Mouse (Mus musculus) left cerebral cortex, adult 2 months (tissue): ENCODE data around the gene Rab40c. TPM values are rescaled to one million over a fixed set of nuclear protein-coding genes. Genes with fewer than 3 reads are reported as not detected.
A peak's percentile ranks its signal among the peaks of the same experiment; 100 is the strongest.

Experiments
- DNase-seq, 2 experiments: peaks; one replicate each; pipeline ENCODE4 v3.0.0; 2021 to 2022; ENCODE audit warnings: low spot score in 2 of 2, mixed read lengths in 1 of 2; ENCODE audit errors: extremely low spot score in 1 of 2
- H3K27ac ChIP-seq: fragments of 200-600 bp; 2 replicates; pipeline ENCODE4 v1.8.1; 2022
- H3K4me3 ChIP-seq: fragments of 200-600 bp; 2 replicates; pipeline ENCODE4 v1.8.1; 2022
- CTCF ChIP-seq: fragments of 200-600 bp; IDR thresholded peaks from 2 replicates; pipeline ENCODE4 v1.8.1; 2022; ENCODE audit warnings: antibody characterized with exemption, mild to moderate bottlenecking, moderate library complexity
- intact Hi-C: fragments of 180-260 bp; cut with DNase I; formaldehyde crosslinking; loops from one replicate; pipeline ENCODE4 v1.15.1; 2025
- total RNA-seq, 2 experiments: library from RNA; stranded (reverse); gene quantifications; 2 replicates each; pipeline ENCODE4 v1.2.3; 2021

Rab40c gene
- total RNA-seq, 2 experiments from 2014 or later = 46.4 to 47.2 TPM

GRCm38 (mm10) chr17:25888837-25889236 is 30.7 kb downstream of the Rab40c start:
- Histone ChIP-seq H3K4me3 (no peak overlapping the region), H3K27ac (peak overlapping the region; percentile 32; the same call in 1 of the 2 replicates)
- no peak for DNase-seq
- TF ChIP-seq CTCF = no peak
- intact Hi-C loops = no loop called here

GRCm38 (mm10) chr17:25887467-25887866 is 32.1 kb downstream of the Rab40c start:
- no peak for TF ChIP-seq CTCF
- DNase-seq = no peak
- H3K4me3 ChIP-seq = no peak overlapping the region
- no peak overlapping the region for H3K27ac ChIP-seq
- intact Hi-C loops = no loop called here

- intact Hi-C loops = no loop called here
- TF ChIP-seq CTCF = no peak
- H3K4me3 ChIP-seq = no peak overlapping the region
- H3K27ac ChIP-seq = no peak overlapping the region
- DNase-seq = no peak
Observed at GRCm38 (mm10) chr17:25886806-25887205, 32.7 kb downstream of the Rab40c start.

GRCm38 (mm10) chr17:25885636-25886035 is 33.9 kb downstream of the Rab40c start:
- DNase-seq = no peak
- intact Hi-C loops = no loop called here
- TF ChIP-seq CTCF = peak; percentile 66

GRCm38 (mm10) chr17:25883824-25884223 is 35.7 kb downstream of the Rab40c start:
- TF ChIP-seq CTCF = peak; percentile 31

More at GRCm38 (mm10) chr17:25885636-25886035, 33.9 kb downstream of the Rab40c start:
- no peak overlapping the region for H3K4me3 ChIP-seq
- no peak overlapping the region for H3K27ac ChIP-seq

GRCm38 (mm10) chr17:25883268-25883667 is 36.3 kb downstream of the Rab40c start:
- DNase-seq = no peak
- no peak overlapping the region for H3K27ac ChIP-seq
- intact Hi-C loops = no loop called here
- H3K4me3 ChIP-seq = no peak overlapping the region
- no peak for TF ChIP-seq CTCF

More at GRCm38 (mm10) chr17:25883824-25884223, 35.7 kb downstream of the Rab40c start:
- no peak for DNase-seq
- no peak overlapping the region for H3K27ac ChIP-seq
- H3K4me3 ChIP-seq = no peak overlapping the region
- intact Hi-C loops = no loop called here

DNA sequence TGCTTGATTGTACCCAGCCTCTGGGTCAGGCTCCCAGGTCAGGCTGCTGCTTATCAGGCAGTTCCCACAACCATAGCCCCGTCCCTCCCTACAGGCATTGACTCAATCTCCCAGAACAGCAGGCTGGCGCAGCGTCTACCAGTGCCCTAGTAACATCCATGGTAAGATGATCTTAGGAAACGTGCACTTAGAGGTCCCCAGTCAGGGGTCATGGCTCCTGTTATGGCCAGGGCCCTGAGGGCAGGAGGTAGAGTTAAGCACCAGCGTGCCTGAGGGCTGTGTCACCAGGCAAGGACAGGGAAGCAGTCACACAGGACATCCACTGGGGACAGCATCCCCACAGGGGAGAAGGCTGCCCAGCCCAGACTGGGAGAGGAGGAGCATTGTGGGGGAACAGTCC is 37.2 kb downstream of the Rab40c start:
- Histone ChIP-seq H3K4me3 (no peak overlapping the region), H3K27ac (no peak overlapping the region)
- no peak for DNase-seq
- no peak; the same call in none of the 2 replicates for TF ChIP-seq CTCF
- intact Hi-C loops = no loop called here

DNA sequence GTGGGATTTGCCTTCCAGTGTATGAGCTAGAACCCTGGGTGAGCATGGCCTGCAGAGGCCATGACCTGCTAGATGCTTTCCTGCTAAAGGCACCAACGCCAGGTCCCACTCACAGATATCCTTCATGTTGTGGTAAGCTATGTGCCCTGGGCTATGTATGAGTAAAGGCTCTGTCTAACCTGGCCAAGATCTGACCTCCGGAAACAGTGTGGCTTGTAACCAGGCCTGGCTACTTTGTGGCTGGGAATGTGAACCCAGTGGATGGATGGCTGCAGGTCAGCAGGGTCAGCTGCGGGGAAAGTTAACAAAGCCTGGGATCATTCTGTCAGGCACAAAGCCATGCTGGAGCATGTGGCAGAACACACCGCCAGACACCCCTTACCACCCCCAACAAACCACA is 37.8 kb downstream of the Rab40c start:
- H3K4me3 ChIP-seq = no peak overlapping the region
- no peak for TF ChIP-seq CTCF
- no peak overlapping the region for H3K27ac ChIP-seq
- no peak for DNase-seq
- intact Hi-C loops = no loop called here

DNA sequence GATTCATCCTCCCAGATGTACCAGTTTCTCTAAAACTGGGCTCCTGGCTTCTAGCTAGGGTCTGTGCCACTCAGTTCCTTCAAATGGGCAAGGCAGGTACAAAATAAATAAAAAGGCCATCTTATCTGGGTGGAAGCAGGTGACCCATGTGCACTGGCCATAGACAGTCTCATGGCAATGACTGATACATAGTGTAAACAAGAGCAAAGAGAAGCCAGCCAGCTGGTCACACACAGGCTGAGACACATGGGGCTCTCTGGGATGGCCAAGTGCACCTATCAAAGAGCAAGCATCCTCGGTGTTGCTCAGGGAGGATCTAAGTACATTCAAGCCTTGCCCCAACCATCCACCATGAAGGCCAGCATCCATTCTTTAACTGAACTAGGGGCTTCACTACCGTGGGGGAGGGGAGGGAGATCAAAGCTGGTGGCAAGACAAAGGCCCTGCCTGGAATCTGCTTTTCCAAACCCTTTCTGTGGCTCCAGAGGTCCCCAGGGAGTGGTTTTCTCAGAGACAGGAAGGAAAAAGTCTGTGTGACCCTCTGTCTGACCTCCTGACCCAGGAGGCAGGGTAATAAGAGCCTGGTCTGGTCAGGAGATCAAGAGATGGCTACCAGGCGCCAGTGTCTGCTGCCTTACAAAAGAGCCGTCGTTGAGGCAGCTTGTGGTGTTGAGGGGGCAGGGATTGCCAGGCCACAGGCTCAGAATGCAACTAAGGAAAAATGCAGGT is 38.5 kb downstream of the Rab40c start:
- Histone ChIP-seq H3K27ac (no peak overlapping the region), H3K4me3 (no peak overlapping the region)
- DNase-seq = no peak
- TF ChIP-seq CTCF = no peak
- intact Hi-C loops = no loop called here

GRCm38 (mm10) chr17:25880196-25880910 is 39.2 kb downstream of the Rab40c start, which contains the start of gene Wfikkn1:
Gene Wfikkn1 (minus strand): TSS chr17:25880858.
- Histone ChIP-seq H3K27ac (0 out of 2 replicates have a peak within 1 kb of the TSS, but pooled peaks have one; percentile 11), H3K4me3 (no peak within 1 kb of the TSS)
- intact Hi-C loops = no loop called here

DNA sequence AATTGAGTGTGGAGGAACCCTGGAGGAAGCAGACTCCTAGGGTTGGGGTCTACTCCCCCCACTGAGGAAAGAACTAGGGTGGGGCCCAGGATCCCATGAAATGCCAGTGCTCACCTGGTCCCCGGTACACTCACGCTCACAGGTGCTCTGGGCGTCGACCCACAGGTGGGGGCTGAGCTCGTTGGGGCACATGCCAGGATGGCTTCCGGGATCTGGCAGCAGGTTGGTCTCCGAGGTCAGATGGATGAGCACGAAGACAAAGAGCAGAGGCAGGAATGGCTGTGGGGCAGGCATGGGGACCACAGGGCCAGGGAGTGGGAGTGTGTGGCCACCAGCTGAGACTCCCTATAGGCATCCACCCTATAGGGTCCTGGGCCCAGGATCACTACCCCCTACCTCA is 39.8 kb downstream of the Rab40c start:
- intact Hi-C loops = loop anchor here (5.0 kb wide), 1 partner anchor 38 kb away; the partner anchor contains the start of gene Rab40c
- H3K4me3 ChIP-seq = no peak overlapping the region
- H3K27ac ChIP-seq = no peak overlapping the region
- no peak for TF ChIP-seq CTCF
- no peak for DNase-seq

More at GRCm38 (mm10) chr17:25880196-25880910, 39.2 kb downstream of the Rab40c start, which contains the start of gene Wfikkn1:
- TF ChIP-seq CTCF = no peak
- no peak for DNase-seq

DNA sequence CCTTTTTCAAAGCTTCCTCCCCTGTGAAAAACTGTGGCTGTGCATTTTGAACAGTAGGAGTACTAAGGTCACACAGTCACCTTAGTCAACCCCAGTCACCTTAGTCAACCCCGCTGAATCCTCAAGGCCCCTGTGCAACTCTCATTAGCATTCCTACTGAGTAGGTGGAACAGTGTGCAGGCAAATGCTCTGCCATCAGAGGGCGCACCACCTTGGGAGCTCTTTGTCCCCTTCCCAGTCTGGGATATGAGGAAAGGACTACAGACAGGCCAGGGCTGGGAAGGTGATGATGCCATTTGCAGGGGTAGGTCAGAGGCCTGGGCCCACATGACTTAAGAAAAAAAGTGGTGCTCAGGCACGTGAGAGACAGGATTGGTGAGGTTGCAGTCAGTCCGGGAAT is 40.3 kb downstream of the Rab40c start:
- H3K4me3 ChIP-seq = no peak overlapping the region
- DNase-seq = peak in 1 of 2 experiments; percentile 55
- H3K27ac ChIP-seq = no peak overlapping the region
- peak; percentile 60 for TF ChIP-seq CTCF
- intact Hi-C loops = loop anchor here (5.0 kb wide), 1 partner anchor 38 kb away; the partner anchor contains the start of gene Rab40c
